Mouse (Mus musculus) megakaryocyte, embryonic 14.5 days (primary cell): ENCODE data around the gene Smyd3.

Experiments
- FLI1 ChIP-seq: IDR thresholded peaks from 2 replicates; pipeline ENCODE4 v1.6.1; 2012; ENCODE audit warnings: low read length, inconsistent platforms, mixed read lengths
- GATA1 ChIP-seq: IDR thresholded peaks from 3 replicates; pipeline ENCODE4 v1.6.1; 2012; ENCODE audit warnings: mixed read lengths, low read length, inconsistent platforms, borderline replicate concordance

- TF ChIP-seq FLI1 (no peak), GATA1 (no peak)
These were observed 58.9 kb downstream of the Smyd3 start for GRCm38 (mm10) chr1:179458987-179459368.
